Comparison of ENCODE assay signal across 21 mouse cellular contexts in the genomic region with DNA sequence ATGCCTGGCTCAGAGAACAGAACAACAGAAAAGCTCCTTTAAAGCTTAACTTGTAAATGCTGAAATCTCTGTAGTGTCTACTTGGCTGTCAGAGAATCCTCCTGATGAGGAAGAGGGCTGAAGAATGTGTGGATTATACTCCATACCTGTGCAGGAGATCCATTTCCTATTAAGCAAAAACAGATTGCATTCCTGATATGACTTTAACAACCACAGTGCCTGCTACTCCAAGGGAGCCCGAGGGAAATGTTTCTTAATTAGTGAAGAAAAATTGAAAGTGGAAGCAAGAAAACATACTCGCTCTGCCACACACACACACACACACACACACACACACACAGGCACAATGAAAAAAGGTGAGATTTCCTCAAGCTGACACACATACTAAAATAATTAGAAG. TPM values are rescaled to one million over a fixed set of nuclear protein-coding genes. Genes with fewer than 3 reads are reported as not detected.
"Had no signal": no experiment of that assay in that cellular context is flagged by ENCODE, and none has a peak within 500 bp of the region (broad histone marks: within the 10 kb centered on the region; RNA-seq: fewer than 3 reads in every experiment).

No protein-coding gene starts in this region.

- H3K4me3 ChIP-seq: layer of hippocampus, adult 2 months; limb, embryonic 12.5 days; liver, embryonic 13.5 days; lung, embryonic 15.5 days; megakaryocyte, embryonic 14.5 days; myocyte; neural tube, embryonic 12.5 days had no signal

- H3K4me2 ChIP-seq: limb, embryonic 12.5 days; liver, embryonic 13.5 days; lung, embryonic 15.5 days; neural tube, embryonic 12.5 days had no signal

- DNase-seq: kidney, adult 18-20 months; kidney, postnatal 10 days; kidney, postnatal 4 days; liver; liver, embryonic 13.5 days; liver, postnatal 0 days; lung, postnatal 14 days; retina, postnatal 1 day; right cerebral cortex, postnatal 4 days; spleen, adult 18-20 months; thymus, adult 2 months; thymus, postnatal 36 days had no signal

- H3K27ac ChIP-seq: layer of hippocampus, adult 2 months; limb, embryonic 12.5 days; liver, embryonic 13.5 days; lung, embryonic 15.5 days; macrophage; neural tube, embryonic 12.5 days had no signal

- H3K27me3 ChIP-seq: limb, embryonic 12.5 days; liver, embryonic 13.5 days; lung, embryonic 15.5 days; megakaryocyte, embryonic 14.5 days; neural tube, embryonic 12.5 days had no signal

- H3K9ac ChIP-seq: limb, embryonic 12.5 days; liver, embryonic 13.5 days; liver, postnatal 0 days; lung, embryonic 15.5 days; neural tube, embryonic 12.5 days had no signal

- ATAC-seq: liver, postnatal 0 days had no signal

- H3K4me1 ChIP-seq: limb, embryonic 12.5 days; liver, embryonic 13.5 days; lung, embryonic 15.5 days; megakaryocyte, embryonic 14.5 days; neural tube, embryonic 12.5 days had no signal

- H3K9me3 ChIP-seq: limb, embryonic 12.5 days; liver, embryonic 13.5 days; lung, embryonic 15.5 days; neural tube, embryonic 12.5 days had no signal

- H3K36me3 ChIP-seq: limb, embryonic 12.5 days; liver, embryonic 13.5 days; lung, embryonic 15.5 days; neural tube, embryonic 12.5 days had no signal

RNA-seq across cellular contexts. Expression of a gene that starts 39.5 kb away (rescaled TPM):
- polyA plus RNA-seq: kidney, embryonic 14.5 days; liver, embryonic 13.5 days; liver, postnatal 0 days; macrophage; myocyte; stomach, embryonic 14.5 days; thymus, adult 2 months had no signal

RNA-seq across cellular contexts. Expression of a gene that starts 41.5 kb away (rescaled TPM):
- polyA plus RNA-seq: liver, postnatal 0 days; macrophage; myocyte had no signal
